Mouse (Mus musculus): Measurements from ENCODE around the gene Pcdh15. TPM values are rescaled to one million over a fixed set of nuclear protein-coding genes. Genes with fewer than 3 reads are reported as not detected.

Gene Pcdh15
- total RNA-seq, 2 experiments from 2014 or later = 32.1 to 35.0 TPM

DNA sequence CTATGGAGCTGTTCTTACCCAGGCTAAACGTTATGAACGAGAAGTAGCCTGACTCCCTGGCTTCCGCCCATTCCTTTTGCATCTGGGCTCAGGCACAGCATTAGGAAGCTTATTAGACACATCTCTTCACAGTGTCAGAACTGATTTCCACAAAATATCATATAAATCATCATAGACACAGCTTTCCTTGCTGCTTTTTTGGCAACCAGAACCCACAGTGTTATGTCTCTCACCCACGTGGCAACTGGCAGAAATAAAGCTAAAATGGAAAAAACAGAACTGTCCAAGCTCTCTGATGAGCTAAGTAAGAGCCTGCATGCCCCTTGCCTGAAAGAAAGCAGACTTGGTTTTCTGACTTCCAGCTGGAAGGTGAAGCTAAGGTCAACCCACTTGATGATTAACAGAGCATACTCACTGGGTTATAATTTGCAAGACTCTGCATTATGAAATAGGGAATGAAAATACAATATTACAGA, 1580.9 kb downstream of the Pcdh15 start:
- intact Hi-C loops (cut with DNase I) = no loop called here
- no peak for TF ChIP-seq CTCF (IDR thresholded peaks at IDR 0.05)
- no peak for DNase-seq (ENCODE audit: extremely low spot score in 1 of 2, low spot score in 2 of 2)
- no peak overlapping the region for H3K4me3 ChIP-seq
- no peak overlapping the region for H3K27ac ChIP-seq

- no peak for TF ChIP-seq CTCF (IDR thresholded peaks at IDR 0.05)
- Histone ChIP-seq H3K4me3 (no peak overlapping the region), H3K27ac (no peak overlapping the region)
- intact Hi-C loops (cut with DNase I) = no loop called here
- DNase-seq (ENCODE audit: extremely low spot score in 1 of 2, low spot score in 2 of 2) = no peak
Observed at GRCm38 (mm10) chr10:74680559-74680958, 1581.4 kb downstream of the Pcdh15 start.
